Mouse (Mus musculus) erythroblast, embryonic 14.5 days (primary cell): ENCODE measurements around the gene Ccdc73. TPM values are rescaled to one million over a fixed set of nuclear protein-coding genes. Genes with fewer than 3 reads are reported as not detected.

ENCODE experiments used
- H3K27me3 ChIP-seq: 2 replicates; pipeline ENCODE4 v1.6.1; 2012; ENCODE audit warnings: inconsistent platforms; ENCODE audit not compliant: control insufficient read depth
- H3K36me3 ChIP-seq: 2 replicates; pipeline ENCODE4 v1.6.1; 2012; ENCODE audit warnings: mild to moderate bottlenecking, inconsistent platforms; ENCODE audit not compliant: control insufficient read depth
- H3K4me1 ChIP-seq: 2 replicates; pipeline ENCODE4 v1.6.1; 2012; ENCODE audit warnings: inconsistent platforms; ENCODE audit not compliant: control insufficient read depth
- H3K4me3 ChIP-seq: replicated peaks from 2 replicates; pipeline ENCODE3; 2012; ENCODE audit warnings: moderate library complexity, mild to moderate bottlenecking, inconsistent platforms
- H3K9me3 ChIP-seq: 2 replicates; pipeline ENCODE4 v1.6.1; 2012; ENCODE audit warnings: low read length, inconsistent platforms, mixed read lengths; ENCODE audit not compliant: control insufficient read depth
- GATA1 ChIP-seq: IDR thresholded peaks from 2 replicates; pipeline ENCODE4 v1.6.1; 2012; ENCODE audit warnings: low read length, inconsistent platforms, mixed read lengths
- TAL1 ChIP-seq: IDR thresholded peaks from 3 replicates; pipeline ENCODE4 v1.6.1; 2012; ENCODE audit warnings: low read length, inconsistent platforms, mixed read lengths
- polyA plus RNA-seq: library from polyadenylated mRNA; stranded (reverse); fragments of >175 nt; gene quantifications from 2 replicates; pipeline ENCODE4 v1.2.3, GENCODE M21; 2012

Ccdc73 gene
- polyA plus RNA-seq, 1 experiment, result not detected

DNA sequence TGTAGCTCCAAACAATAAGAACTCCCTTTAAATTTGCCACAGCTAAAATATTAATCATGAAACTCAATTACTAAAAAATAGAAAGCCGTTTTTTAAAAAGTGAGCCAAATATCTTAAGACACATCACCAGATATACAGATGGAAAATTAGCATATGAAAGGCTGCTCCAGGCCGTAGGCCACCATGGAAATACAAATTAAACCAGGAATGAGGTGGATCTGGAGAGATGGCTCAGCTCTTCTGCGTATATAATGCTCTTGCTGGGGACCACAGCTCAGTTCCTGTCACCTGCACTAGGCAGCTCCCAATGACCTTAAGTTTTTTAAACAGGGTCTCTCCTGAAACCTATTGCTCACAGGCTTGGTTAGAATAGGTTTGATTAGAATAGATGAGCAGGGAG is 166.5 kb downstream of the Ccdc73 start:
- TF ChIP-seq TAL1 (no peak), GATA1 (no peak)
- H3K4me1 ChIP-seq, result peaks cover 6% of the 10 kb centered on the region
- H3K4me3 ChIP-seq, result no peak overlapping the region
- no peaks in the 10 kb centered on the region for H3K36me3 ChIP-seq
- no peaks in the 10 kb centered on the region for H3K9me3 ChIP-seq
- H3K27me3 ChIP-seq, result no peaks in the 10 kb centered on the region

- no peak overlapping the region for H3K4me3 ChIP-seq
- H3K36me3 ChIP-seq, result no peaks in the 10 kb centered on the region
- H3K9me3 ChIP-seq, result no peaks in the 10 kb centered on the region
- no peaks in the 10 kb centered on the region for H3K27me3 ChIP-seq
- no peak for TF ChIP-seq GATA1
- no peak for TF ChIP-seq TAL1
- peaks cover 4% of the 10 kb centered on the region for H3K4me1 ChIP-seq
Measured at GRCm38 (mm10) chr2:105035985-105036384, 168.4 kb downstream of the Ccdc73 start.

GRCm38 (mm10) chr2:105036401-105037070 is 168.9 kb downstream of the Ccdc73 start:
- H3K4me3 ChIP-seq, result no peak overlapping the region
- peaks cover 4% of the 10 kb centered on the region for H3K4me1 ChIP-seq
- no peaks in the 10 kb centered on the region for H3K9me3 ChIP-seq
- H3K27me3 ChIP-seq, result no peaks in the 10 kb centered on the region
- no peak for TF ChIP-seq TAL1
- TF ChIP-seq GATA1, result no peak
- H3K36me3 ChIP-seq, result no peaks in the 10 kb centered on the region

GRCm38 (mm10) chr2:105037956-105038569 is 170.5 kb downstream of the Ccdc73 start:
- TF ChIP-seq GATA1 (no peak), TAL1 (no peak)
- no peak overlapping the region for H3K4me3 ChIP-seq
- H3K4me1 ChIP-seq, result peaks cover 4% of the 10 kb centered on the region
- H3K36me3 ChIP-seq, result no peaks in the 10 kb centered on the region
- no peaks in the 10 kb centered on the region for H3K9me3 ChIP-seq
- peaks cover 4% of the 10 kb centered on the region; the same call in 1 of the 2 replicates for H3K27me3 ChIP-seq

GRCm38 (mm10) chr2:105038879-105039278 is 171.3 kb downstream of the Ccdc73 start:
- no peaks in the 10 kb centered on the region for H3K9me3 ChIP-seq
- H3K4me3 ChIP-seq, result no peak overlapping the region
- peaks cover 4% of the 10 kb centered on the region for H3K4me1 ChIP-seq
- H3K27me3 ChIP-seq, result peaks cover 4% of the 10 kb centered on the region; the same call in 1 of the 2 replicates
- H3K36me3 ChIP-seq, result no peaks in the 10 kb centered on the region
- TF ChIP-seq TAL1, result no peak
- no peak for TF ChIP-seq GATA1

DNA sequence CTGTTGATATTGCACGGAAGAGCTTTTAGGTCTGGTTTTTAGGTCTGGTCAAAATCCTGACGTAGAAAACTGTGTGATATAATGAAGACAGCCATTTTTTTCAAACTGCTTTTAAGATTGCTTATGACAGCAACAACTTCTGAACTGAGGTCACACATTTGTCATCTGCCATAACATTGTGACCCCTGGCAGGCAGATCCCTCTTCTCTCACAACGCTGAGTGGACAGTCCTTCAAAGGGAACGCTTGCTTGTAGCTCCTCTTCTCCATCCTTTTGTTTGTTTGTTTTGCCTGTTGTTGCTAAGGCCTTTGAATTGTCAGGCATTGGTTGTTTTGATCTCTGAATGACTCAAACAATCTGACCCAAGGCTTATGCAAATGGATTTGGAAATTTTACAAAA is 173.3 kb downstream of the Ccdc73 start:
- H3K27me3 ChIP-seq, result peaks cover 4% of the 10 kb centered on the region; the same call in 1 of the 2 replicates
- TF ChIP-seq TAL1, result no peak
- no peaks in the 10 kb centered on the region for H3K36me3 ChIP-seq
- H3K9me3 ChIP-seq, result no peaks in the 10 kb centered on the region
- no peak overlapping the region for H3K4me3 ChIP-seq
- H3K4me1 ChIP-seq, result peaks cover 4% of the 10 kb centered on the region

DNA sequence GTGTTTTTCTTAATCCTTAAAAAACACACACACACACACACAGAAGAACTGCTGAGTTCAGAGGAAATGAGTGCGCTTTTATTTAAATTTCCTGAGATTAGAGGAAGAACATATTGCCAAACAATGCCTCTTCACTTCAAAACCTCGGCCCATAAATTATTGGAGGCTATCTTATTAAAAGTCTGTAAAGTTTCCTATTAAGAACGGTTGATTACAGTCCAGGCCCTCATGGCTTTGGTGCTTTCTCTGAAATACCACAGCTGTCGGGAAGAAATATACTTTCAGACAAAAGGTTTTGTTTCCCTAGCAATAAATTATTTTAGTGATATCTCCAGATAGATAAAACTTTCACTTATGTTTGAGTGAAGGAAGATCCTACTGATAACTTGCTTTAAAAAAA is 175.5 kb downstream of the Ccdc73 start:
- Histone ChIP-seq H3K27me3 (peaks cover 4% of the 10 kb centered on the region; the same call in 1 of the 2 replicates), H3K9me3 (no peaks in the 10 kb centered on the region), H3K4me3 (no peak overlapping the region), H3K36me3 (no peaks in the 10 kb centered on the region), H3K4me1 (peaks cover 4% of the 10 kb centered on the region)
- TF ChIP-seq TAL1 (no peak), GATA1 (no peak)

DNA sequence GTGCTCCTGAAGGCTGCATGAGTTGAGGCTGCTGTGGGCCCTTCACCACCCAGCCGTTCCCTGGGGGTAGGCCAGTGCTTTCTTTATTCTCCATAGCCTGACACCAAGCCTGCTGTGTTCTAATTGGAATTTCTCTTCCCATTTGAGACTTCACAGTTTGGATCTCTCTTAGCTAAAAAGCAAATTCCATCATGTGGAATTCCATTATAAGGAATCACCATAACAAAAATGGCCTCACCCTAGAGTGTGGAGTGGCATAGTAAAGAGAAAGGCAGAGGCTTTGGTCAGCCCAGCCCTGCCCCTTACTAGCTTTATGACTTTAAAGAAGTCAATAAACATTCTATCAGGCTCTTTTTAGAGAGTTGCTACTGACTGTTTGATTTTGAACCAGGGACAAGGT is 180.7 kb downstream of the Ccdc73 start:
- H3K27me3 ChIP-seq, result no peaks in the 10 kb centered on the region
- no peaks in the 10 kb centered on the region for H3K36me3 ChIP-seq
- TF ChIP-seq TAL1, result no peak
- no peak for TF ChIP-seq GATA1
- H3K9me3 ChIP-seq, result no peaks in the 10 kb centered on the region
- H3K4me1 ChIP-seq, result no peaks in the 10 kb centered on the region
- no peak overlapping the region for H3K4me3 ChIP-seq

GRCm38 (mm10) chr2:105055529-105055928 is 187.9 kb downstream of the Ccdc73 start:
- H3K36me3 ChIP-seq, result no peaks in the 10 kb centered on the region
- TF ChIP-seq TAL1, result no peak
- no peak for TF ChIP-seq GATA1
- H3K9me3 ChIP-seq, result no peaks in the 10 kb centered on the region
- H3K4me3 ChIP-seq, result no peak overlapping the region
- no peaks in the 10 kb centered on the region for H3K4me1 ChIP-seq
- no peaks in the 10 kb centered on the region for H3K27me3 ChIP-seq
